Mouse (Mus musculus) activated CD4-positive, CD25-positive, alpha-beta regulatory T cell (primary cell): ENCODE data around the gene Twsg1. TPM values are rescaled to one million over a fixed set of nuclear protein-coding genes. Genes with fewer than 3 reads are reported as not detected.

Source experiments
- polyA plus RNA-seq, 2 experiments: library from polyadenylated mRNA; unstranded; fragments of 100-300 nt; shearing (Covaris generic); gene quantifications; one replicate each; pipeline ENCODE4 v1.2.1; 2017

Twsg1 gene
- 10 to 100 TPM; 58.7 to 69.1 TPM for polyA plus RNA-seq

GRCm38 (mm10) chr17:65950622-65951404, at the start of gene Twsg1:
TSS of gene Twsg1 (minus strand) at chr17:65951226.

GRCm38 (mm10) chr17:65885697-65886529, 65.1 kb downstream of the Twsg1 start, which contains the start of gene Ralbp1:
TSS of gene Ralbp1 (minus strand) at chr17:65885798.

Other genes starting within 250 kb of the Twsg1 start
- gene Rab31, start 178.5 kb downstream of the Twsg1 start, polyA plus RNA-seq: 1 to 10 TPM; 3.4 to 6.0 TPM
- gene Ppp4r1, start 168.7 kb downstream of the Twsg1 start, polyA plus RNA-seq: 10 to 100 TPM; 40.0 to 74.9 TPM
- gene Ralbp1, start 65.4 kb downstream of the Twsg1 start, polyA plus RNA-seq: 100 to 1,000 TPM; 121 to 123 TPM
- 100 to 1,000 TPM; 129 to 138 TPM for gene Ankrd12, start 125.9 kb upstream of the Twsg1 start, polyA plus RNA-seq
- 100 to 1,000 TPM; 241 to 271 TPM for gene Ndufv2, start 150.3 kb upstream of the Twsg1 start, polyA plus RNA-seq
- 10 to 100 TPM; 15.5 to 18.5 TPM for gene Washc1, start 160.3 kb upstream of the Twsg1 start, polyA plus RNA-seq
- gene Ddx11, start 172.3 kb upstream of the Twsg1 start, polyA plus RNA-seq: 10 to 100 TPM; 21.1 to 25.0 TPM